Mouse (Mus musculus) CH12.LX (cell line): Measurements from ENCODE around the gene Atp9a. TPM values are rescaled to one million over a fixed set of nuclear protein-coding genes. Genes with fewer than 3 reads are reported as not detected.

ENCODE experiments used
- DNase-seq: peaks from one replicate; pipeline ENCODE4 v3.0.0-alpha.2; 2013; ENCODE audit errors: extremely low read depth
- H3K27ac ChIP-seq: 2 replicates; pipeline ENCODE4 v1.5.1; 2012; ENCODE audit warnings: low read depth, mild to moderate bottlenecking, control low read depth, moderate library complexity; ENCODE audit not compliant: insufficient read depth
- H3K27me3 ChIP-seq: replicated peaks from 2 replicates; pipeline ENCODE3; 2012; ENCODE audit warnings: inconsistent platforms
- H3K36me3 ChIP-seq, 2 experiments: replicated peaks in 1 of 2; 2 replicates each; pipeline versions ENCODE3 to v1.6.1; 2012; ENCODE audit warnings: inconsistent platforms in 1 of 2, low read length in 1 of 2, mild to moderate bottlenecking in 1 of 2, mixed read lengths in 1 of 2, moderate library complexity in 1 of 2; ENCODE audit not compliant: control insufficient read depth in 1 of 2, insufficient read depth in 1 of 2
- H3K4me1 ChIP-seq, 2 experiments: 2 replicates each; pipeline ENCODE4 v1.6.1; 2012; ENCODE audit warnings: inconsistent platforms in 1 of 2, moderate library complexity in 1 of 2; ENCODE audit not compliant: insufficient read depth in 2 of 2, control insufficient read depth in 1 of 2
- H3K4me2 ChIP-seq: 2 replicates; pipeline ENCODE4 v1.6.1; 2012; ENCODE audit warnings: low read depth, mild to moderate bottlenecking, control low read depth; ENCODE audit not compliant: poor library complexity, insufficient read depth, severe bottlenecking
- H3K4me3 ChIP-seq, 3 experiments: fragments of 150-350 bp in 1 of 3; sonication (generic) in 1 of 3; replicated peaks in 1 of 3; 2 replicates each; pipeline versions ENCODE3 to v1.5.1; 2011 to 2012; ENCODE audit warnings: low read depth in 2 of 3, low read length in 2 of 3, mild to moderate bottlenecking in 2 of 3, moderate library complexity in 2 of 3, control low read depth in 1 of 3, improper control_type of control experiment in 1 of 3, inconsistent platforms in 1 of 3, mixed read lengths in 1 of 3; ENCODE audit not compliant: poor library complexity in 1 of 3
- H3K79me2 ChIP-seq: replicated peaks from 2 replicates; pipeline ENCODE4 v1.6.1; 2012; ENCODE audit warnings: mild to moderate bottlenecking, moderate library complexity; ENCODE audit not compliant: control insufficient read depth, poor library complexity, insufficient read depth, severe bottlenecking; ENCODE audit errors: extremely low read depth
- H3K9ac ChIP-seq: 2 replicates; pipeline ENCODE4 v1.6.1; 2012; ENCODE audit warnings: low read depth, mild to moderate bottlenecking, control low read depth, moderate library complexity; ENCODE audit not compliant: insufficient read depth
- H3K9me3 ChIP-seq: replicated peaks from 2 replicates; pipeline ENCODE3; 2012; ENCODE audit warnings: low read length, inconsistent platforms, mixed read lengths
- BHLHE40 ChIP-seq: IDR thresholded peaks from 2 replicates; pipeline ENCODE4 v1.6.1; 2011; ENCODE audit warnings: mild to moderate bottlenecking, low read depth, low read length, improper control_type of control experiment
- CHD2 ChIP-seq: IDR thresholded peaks from 2 replicates; pipeline ENCODE4 v1.6.1; 2011; ENCODE audit warnings: low read length, improper control_type of control experiment
- CTCF ChIP-seq, 2 experiments: IDR thresholded peaks in 1 of 2; conservative IDR thresholded peaks in 1 of 2; 2 replicates each; pipeline ENCODE4 v1.5.1; 2011 to 2012; ENCODE audit warnings: low read depth in 2 of 2, low read length in 2 of 2, improper control_type of control experiment in 1 of 2, inconsistent platforms in 1 of 2, mild to moderate bottlenecking in 1 of 2, moderate library complexity in 1 of 2
- E2F4 ChIP-seq: IDR thresholded peaks from 2 replicates; pipeline ENCODE4 v1.6.1; 2011; ENCODE audit warnings: low read depth, low read length, improper control_type of control experiment; ENCODE audit not compliant: insufficient replicate concordance
- ELF1 ChIP-seq: IDR thresholded peaks from 2 replicates; pipeline ENCODE4 v1.6.1; 2014; ENCODE audit warnings: low read depth, mild to moderate bottlenecking, inconsistent platforms, low read length, improper control_type of control experiment
- EP300 ChIP-seq: IDR thresholded peaks from 2 replicates; pipeline ENCODE4 v1.6.1; 2011; ENCODE audit warnings: low read length, improper control_type of control experiment
- GABPA ChIP-seq: IDR thresholded peaks from 2 replicates; pipeline ENCODE4 v1.6.1; 2012; ENCODE audit warnings: low read depth, low read length, improper control_type of control experiment, inconsistent platforms; ENCODE audit not compliant: insufficient replicate concordance
- JUN ChIP-seq: IDR thresholded peaks from 2 replicates; pipeline ENCODE4 v1.6.1; 2011; ENCODE audit warnings: low read depth, mild to moderate bottlenecking, low read length, improper control_type of control experiment, moderate library complexity; ENCODE audit not compliant: insufficient read depth
- JUND ChIP-seq: conservative IDR thresholded peaks from 2 replicates; pipeline ENCODE4 v1.6.1; 2011; ENCODE audit warnings: low read depth, low read length, improper control_type of control experiment
- KAT2A ChIP-seq: IDR thresholded peaks from 2 replicates; pipeline ENCODE4 v1.6.1; 2012; ENCODE audit warnings: low read length, improper control_type of control experiment, inconsistent platforms; ENCODE audit not compliant: insufficient replicate concordance
- MAX ChIP-seq: IDR thresholded peaks from 2 replicates; pipeline ENCODE4 v1.6.1; 2011; ENCODE audit warnings: low read length, improper control_type of control experiment
- MAZ ChIP-seq: IDR thresholded peaks from 2 replicates; pipeline ENCODE4 v1.6.1; 2012; ENCODE audit warnings: low read depth, mild to moderate bottlenecking, inconsistent platforms, low read length, improper control_type of control experiment, moderate library complexity
- MEF2A ChIP-seq: IDR thresholded peaks from 2 replicates; pipeline ENCODE4 v1.6.1; 2014; ENCODE audit warnings: low read depth, mild to moderate bottlenecking, inconsistent platforms, low read length, improper control_type of control experiment, borderline replicate concordance
- MYC ChIP-seq: IDR thresholded peaks from 2 replicates; pipeline ENCODE4 v1.6.1; 2011; ENCODE audit warnings: low read depth, mild to moderate bottlenecking, improper control_type of control experiment, low read length
- NELFE ChIP-seq: IDR thresholded peaks from 2 replicates; pipeline ENCODE4 v1.6.1; 2011; ENCODE audit warnings: low read depth, low read length, improper control_type of control experiment
- PAX5 ChIP-seq: IDR thresholded peaks from 2 replicates; pipeline ENCODE4 v1.6.1; 2012; ENCODE audit warnings: low read length, inconsistent platforms, mixed read lengths
- POLR2A ChIP-seq: IDR thresholded peaks from 2 replicates; pipeline ENCODE4 v1.6.1; 2011; ENCODE audit warnings: low read depth, mild to moderate bottlenecking, improper control_type of control experiment, low read length
- POLR2AphosphoS2 ChIP-seq: IDR thresholded peaks from 2 replicates; pipeline ENCODE4 v1.6.1; 2011; ENCODE audit warnings: low read depth, low read length, improper control_type of control experiment
- RAD21 ChIP-seq: IDR thresholded peaks from 2 replicates; pipeline ENCODE4 v1.6.1; 2011; ENCODE audit warnings: low read depth, mild to moderate bottlenecking, low read length, improper control_type of control experiment, moderate library complexity
- RCOR1 ChIP-seq: conservative IDR thresholded peaks from 2 replicates; pipeline ENCODE4 v1.6.1; 2012; ENCODE audit warnings: low read depth, mild to moderate bottlenecking, inconsistent platforms, low read length, improper control_type of control experiment
- SIN3A ChIP-seq: IDR thresholded peaks from 2 replicates; pipeline ENCODE4 v1.6.1; 2012; ENCODE audit warnings: low read length, improper control_type of control experiment, inconsistent platforms
- SMC3 ChIP-seq: IDR thresholded peaks from 2 replicates; pipeline ENCODE4 v1.6.1; 2011; ENCODE audit warnings: low read depth, low read length, improper control_type of control experiment
- TCF12 ChIP-seq: IDR thresholded peaks from 2 replicates; pipeline ENCODE4 v1.6.1; 2014; ENCODE audit warnings: low read depth, mild to moderate bottlenecking, inconsistent platforms, low read length, improper control_type of control experiment
- UBTF ChIP-seq: IDR thresholded peaks from 2 replicates; pipeline ENCODE4 v1.6.1; 2012; ENCODE audit warnings: low read depth, mild to moderate bottlenecking, inconsistent platforms, low read length, improper control_type of control experiment, moderate library complexity
- USF1 ChIP-seq: IDR thresholded peaks from 2 replicates; pipeline ENCODE4 v1.6.1; 2014; ENCODE audit warnings: low read depth, mild to moderate bottlenecking, inconsistent platforms, low read length, improper control_type of control experiment
- USF2 ChIP-seq: conservative IDR thresholded peaks from 2 replicates; pipeline ENCODE4 v1.6.1; 2011; ENCODE audit warnings: low read depth, low read length, improper control_type of control experiment
- ZC3H11A ChIP-seq: IDR thresholded peaks from 2 replicates; pipeline ENCODE4 v1.6.1; 2012; ENCODE audit warnings: low read depth, mild to moderate bottlenecking, inconsistent platforms, low read length, improper control_type of control experiment
- ZKSCAN1 ChIP-seq: IDR thresholded peaks from 2 replicates; pipeline ENCODE4 v1.6.1; 2012; ENCODE audit warnings: low read depth, inconsistent platforms, low read length, improper control_type of control experiment, borderline replicate concordance
- ZMIZ1 ChIP-seq: IDR thresholded peaks from 2 replicates; pipeline ENCODE4 v1.6.1; 2012; ENCODE audit warnings: low read depth, mild to moderate bottlenecking, inconsistent platforms, low read length, improper control_type of control experiment
- ZNF384 ChIP-seq: IDR thresholded peaks from 2 replicates; pipeline ENCODE4 v1.6.1; 2012; ENCODE audit warnings: low read depth, low read length, improper control_type of control experiment, inconsistent platforms
- dilution Hi-C: fragments of 300-500 bp; cut with MboI; formaldehyde crosslinking; loops from 2 replicates; pipeline ENCODE4 v1.14.3; 2020; ENCODE audit warnings: low sequenced_read_pairs; ENCODE audit not compliant: extremely low pct_unique_long_range_greater_than_20kb, extremely low pct_ligation_motif_present
- in situ Hi-C: fragments of 300-500 bp; cut with MboI; formaldehyde crosslinking; loops from 3 replicates; pipeline ENCODE4 v1.14.3; 2019; ENCODE audit warnings: low sequenced_read_pairs, low pct_ligation_motif_present, low pct_unique_long_range_greater_than_20kb, mixed read lengths
- polyA plus RNA-seq: library from polyadenylated mRNA; unstranded; fragments of >175 nt; gene quantifications from 2 replicates; pipeline ENCODE4 v1.2.1, GENCODE M21; 2012; ENCODE audit warnings: low read depth; ENCODE audit not compliant: insufficient read length
- total RNA-seq, 2 experiments: library from RNA; depleted of rRNA; stranded (reverse); fragments of 300-350 nt in 1 of 2; fragments of >200 nt in 1 of 2; gene quantifications; 2 replicates each; pipeline ENCODE4 v1.2.3; 2012 to 2014

The Atp9a gene
- total and polyA plus RNA-seq, 3 experiments: 18.9 to 43.7 (median 40.1) TPM

GRCm38 (mm10) chr2:168685909-168686308 is 56.3 kb downstream of the Atp9a start:
- TF ChIP-seq PAX5 (no peak), MAZ (no peak), UBTF (no peak), CTCF (conservative IDR thresholded peaks at IDR 0.05 in 1 of 2, IDR thresholded peaks at IDR 0.05 in 1 of 2; ENCODE audit: low read depth in 2 of 2, low read length in 2 of 2) (no peak), JUND (no peak), EP300 (no peak), CHD2 (no peak), SIN3A (no peak), NELFE (no peak), JUN (no peak), GABPA (no peak), ZMIZ1 (no peak), E2F4 (no peak), MYC (no peak), USF1 (no peak), MEF2A (no peak), ELF1 (no peak), ZNF384 (no peak), POLR2A (no peak), BHLHE40 (no peak)
- TF ChIP-seq, all 38 proteins: peak for 0
- Histone ChIP-seq H3K27ac (no peak overlapping the region), H3K9me3 (peaks cover 2% of the 10 kb centered on the region), H3K4me1 (peaks cover 0 to 8% of the 10 kb centered on the region in 2 experiments; a peak in 2 of 4 replicates), H3K36me3 (no peaks in the 10 kb centered on the region), H3K27me3 (peaks cover 9% of the 10 kb centered on the region), H3K9ac (no peak overlapping the region), H3K4me3 (no peak overlapping the region), H3K4me2 (no peak overlapping the region), H3K79me2 (no peaks in the 10 kb centered on the region)
- in situ Hi-C loops (loop anchor here (10.0 kb wide), 1 partner anchor 179 kb away; no protein-coding TSS in a partner anchor), dilution Hi-C loops (no loop called here)
- DNase-seq: no peak

DNA sequence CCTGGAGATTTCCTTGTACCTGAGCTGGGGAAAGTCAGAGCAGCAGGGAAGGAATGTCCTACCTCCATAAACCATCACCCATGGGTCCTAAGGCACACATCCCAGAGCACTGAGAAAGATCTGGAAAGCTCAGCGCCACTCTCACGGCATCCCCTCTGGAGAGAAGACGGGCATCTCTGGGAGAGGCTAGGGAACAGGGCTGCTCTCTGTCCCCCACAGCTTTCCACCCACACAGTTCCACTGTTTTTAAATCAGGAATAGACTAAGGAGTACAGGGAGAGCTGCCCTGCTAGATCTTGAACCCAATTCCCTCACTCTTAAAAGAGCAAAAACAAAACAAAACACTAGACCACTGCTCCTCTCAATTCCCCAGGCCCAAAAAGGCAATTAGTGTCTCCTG is 57.5 kb downstream of the Atp9a start:
- Histone ChIP-seq H3K9ac (no peak overlapping the region), H3K9me3 (peaks cover 3% of the 10 kb centered on the region)
- TF ChIP-seq SMC3 (no peak), USF2 (no peak), MAZ (no peak), BHLHE40 (no peak), GABPA (no peak), E2F4 (no peak), CHD2 (no peak), ZC3H11A (no peak), TCF12 (no peak), POLR2A (no peak), ZKSCAN1 (no peak), RAD21 (no peak), RCOR1 (no peak), MAX (no peak), PAX5 (no peak), JUND (no peak), POLR2AphosphoS2 (no peak), KAT2A (no peak), MEF2A (no peak)
- TF ChIP-seq, all 38 proteins: peak for 0
- Histone ChIP-seq H3K27me3 (peaks cover 9% of the 10 kb centered on the region), H3K36me3 (no peaks in the 10 kb centered on the region), H3K27ac (no peak overlapping the region), H3K4me3 (no peak overlapping the region), H3K4me1 (peaks cover 0 to 8% of the 10 kb centered on the region in 2 experiments; a peak in 2 of 4 replicates), H3K79me2 (no peaks in the 10 kb centered on the region), H3K4me2 (no peak overlapping the region)
- dilution Hi-C loops (no loop called here), in situ Hi-C loops (loop anchor here (10.0 kb wide), 1 partner anchor 180 kb away; no protein-coding TSS in a partner anchor)
- no peak for DNase-seq
